ENCODE assay signal across 19 mouse cellular contexts in the genomic region with DNA sequence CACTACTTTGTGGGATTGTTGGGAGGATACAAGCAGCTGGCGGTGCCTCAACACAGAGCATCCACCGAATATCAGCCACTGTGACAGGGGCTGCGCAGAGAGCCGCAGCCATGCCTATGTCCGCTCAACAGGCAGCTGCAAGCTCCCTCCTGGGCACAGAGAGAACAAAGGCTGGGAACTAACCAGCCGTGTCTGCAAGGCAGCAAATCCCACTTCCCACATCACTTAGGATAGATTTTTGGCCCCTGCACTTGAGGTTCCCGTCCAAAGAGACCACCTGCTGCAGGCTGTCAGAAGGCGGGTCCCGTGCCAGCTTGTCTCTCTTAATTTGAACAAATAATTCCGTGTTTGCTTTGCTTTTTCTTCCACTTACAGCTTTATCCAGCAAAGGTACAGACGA.
A peak's percentile ranks its signal among the peaks of the same experiment; 100 is the strongest.
DNase-seq lines count a peak whose midpoint lies in the region; ATAC-seq and TF ChIP-seq lines count a peak whose summit lies in the region.
"Had no signal": no experiment of that assay in that cellular context is flagged by ENCODE, and none has a peak within 500 bp of the region (broad histone marks: within the 10 kb centered on the region; RNA-seq: fewer than 3 reads in every experiment).

No protein-coding gene starts in this region.

- no peaks in the 10 kb centered on the region for H3K36me3 ChIP-seq in forebrain, embryonic 15.5 days
- H3K36me3 ChIP-seq in forebrain, embryonic 12.5 days (replicated peaks), result no peaks in the 10 kb centered on the region
- no peaks in the 10 kb centered on the region for H3K36me3 ChIP-seq in kidney, embryonic 15.5 days
- H3K36me3 ChIP-seq in kidney, adult 2 months (ENCODE audit: control insufficient read depth, insufficient read depth, low read length), result no peaks in the 10 kb centered on the region
- no peaks in the 10 kb centered on the region for H3K36me3 ChIP-seq in midbrain, embryonic 11.5 days (ENCODE audit: control insufficient read depth, insufficient read depth, low read length)
- H3K36me3 ChIP-seq in midbrain, embryonic 15.5 days (replicated peaks), result no peaks in the 10 kb centered on the region
- H3K36me3 ChIP-seq in midbrain, postnatal 0 days (ENCODE audit: insufficient read depth, low read length), result no peaks in the 10 kb centered on the region
- H3K36me3 ChIP-seq: embryonic facial prominence, embryonic 12.5 days; heart, embryonic 15.5 days; hindbrain, embryonic 13.5 days; limb, embryonic 12.5 days; liver, embryonic 13.5 days; neural tube, embryonic 15.5 days had no signal

- no peak for DNase-seq in kidney, adult 2 months
- DNase-seq in midbrain, embryonic 11.5 days (ENCODE audit: low spot score, missing footprints), result no peak
- DNase-seq in midbrain, postnatal 0 days (ENCODE audit: low spot score), result peak; percentile 65
- no peak for DNase-seq in cerebellum, adult 18-20 months
- DNase-seq: heart, adult 2 months; kidney, postnatal 4 days; liver, embryonic 13.5 days; thymus, postnatal 25 days had no signal

- H3K9ac ChIP-seq in forebrain, embryonic 15.5 days (replicated peaks), result no peak overlapping the region
- no peak overlapping the region for H3K9ac ChIP-seq in forebrain, embryonic 12.5 days
- no peak overlapping the region for H3K9ac ChIP-seq in kidney, embryonic 15.5 days
- H3K9ac ChIP-seq in midbrain, embryonic 11.5 days (ENCODE audit: low read length), result no peak overlapping the region
- no peak overlapping the region for H3K9ac ChIP-seq in midbrain, embryonic 15.5 days
- no peak overlapping the region for H3K9ac ChIP-seq in midbrain, postnatal 0 days (replicated peaks; ENCODE audit: low read length, poor library complexity, severe bottlenecking)
- H3K9ac ChIP-seq: embryonic facial prominence, embryonic 12.5 days; heart, embryonic 15.5 days; hindbrain, embryonic 13.5 days; limb, embryonic 12.5 days; liver, embryonic 13.5 days; neural tube, embryonic 15.5 days had no signal

- TF ChIP-seq CTCF in kidney, adult 2 months (conservative IDR thresholded peaks at IDR 0.05; ENCODE audit: insufficient read depth, insufficient read length, low read depth, low read length), result no peak
- TF ChIP-seq CTCF in midbrain, postnatal 0 days (IDR thresholded peaks at IDR 0.05), result no peak

- H3K9me3 ChIP-seq in forebrain, embryonic 15.5 days, result no peaks in the 10 kb centered on the region
- no peaks in the 10 kb centered on the region for H3K9me3 ChIP-seq in forebrain, embryonic 12.5 days
- H3K9me3 ChIP-seq in kidney, embryonic 15.5 days (replicated peaks), result no peaks in the 10 kb centered on the region
- no peaks in the 10 kb centered on the region for H3K9me3 ChIP-seq in midbrain, embryonic 11.5 days (ENCODE audit: control insufficient read depth, low read length)
- no peaks in the 10 kb centered on the region for H3K9me3 ChIP-seq in midbrain, embryonic 15.5 days
- H3K9me3 ChIP-seq in midbrain, postnatal 0 days (ENCODE audit: low read length), result no peaks in the 10 kb centered on the region
- H3K9me3 ChIP-seq: embryonic facial prominence, embryonic 12.5 days; heart, embryonic 15.5 days; hindbrain, embryonic 13.5 days; limb, embryonic 12.5 days; liver, embryonic 13.5 days; neural tube, embryonic 15.5 days had no signal

- peaks cover 6% of the 10 kb centered on the region; the same call in 1 of the 2 replicates for H3K27me3 ChIP-seq in forebrain, embryonic 15.5 days
- H3K27me3 ChIP-seq in forebrain, embryonic 12.5 days, result peaks cover 45% of the 10 kb centered on the region
- no peaks in the 10 kb centered on the region for H3K27me3 ChIP-seq in kidney, embryonic 15.5 days
- H3K27me3 ChIP-seq in kidney, adult 2 months (replicated peaks; ENCODE audit: control insufficient read depth, insufficient read depth, low read length), result no peaks in the 10 kb centered on the region
- peaks cover 11% of the 10 kb centered on the region; the same call in 1 of the 2 replicates for H3K27me3 ChIP-seq in midbrain, embryonic 11.5 days (ENCODE audit: control insufficient read depth, insufficient read depth, low read length)
- peaks cover 9% of the 10 kb centered on the region; the same call in 1 of the 2 replicates for H3K27me3 ChIP-seq in midbrain, embryonic 15.5 days (replicated peaks)
- H3K27me3 ChIP-seq in midbrain, postnatal 0 days (ENCODE audit: insufficient read depth, low read length), result no peaks in the 10 kb centered on the region
- H3K27me3 ChIP-seq: embryonic facial prominence, embryonic 12.5 days; heart, embryonic 15.5 days; limb, embryonic 12.5 days; liver, embryonic 13.5 days; neural tube, embryonic 15.5 days had no signal

- 20% methylated on average over 11 of the region's 11 CpGs for WGBS in forebrain, embryonic 15.5 days
- 40% methylated on average over 11 of the region's 11 CpGs for WGBS in forebrain, embryonic 12.5 days
- WGBS in kidney, embryonic 15.5 days, result 64% methylated on average over 11 of the region's 11 CpGs
- WGBS in kidney, adult 2 months, result 48% methylated on average over 11 of the region's 11 CpGs
- WGBS in midbrain, embryonic 11.5 days, result 27% methylated on average over 11 of the region's 11 CpGs
- 16% methylated on average over 11 of the region's 11 CpGs for WGBS in midbrain, embryonic 15.5 days
- WGBS in midbrain, postnatal 0 days, result 13% methylated on average over 11 of the region's 11 CpGs

- peaks cover 13% of the 10 kb centered on the region for H3K4me1 ChIP-seq in forebrain, embryonic 15.5 days
- H3K4me1 ChIP-seq in forebrain, embryonic 12.5 days, result peaks cover 7% of the 10 kb centered on the region
- peaks cover 10% of the 10 kb centered on the region; the same call in 1 of the 2 replicates for H3K4me1 ChIP-seq in kidney, embryonic 15.5 days
- H3K4me1 ChIP-seq in kidney, adult 2 months (ENCODE audit: control insufficient read depth, insufficient read depth, low read length), result no peaks in the 10 kb centered on the region
- no peaks in the 10 kb centered on the region for H3K4me1 ChIP-seq in midbrain, embryonic 11.5 days (ENCODE audit: control insufficient read depth, insufficient read depth, low read length)
- peaks cover 4% of the 10 kb centered on the region; the same call in 1 of the 2 replicates for H3K4me1 ChIP-seq in midbrain, embryonic 15.5 days
- no peaks in the 10 kb centered on the region for H3K4me1 ChIP-seq in midbrain, postnatal 0 days (ENCODE audit: insufficient read depth, low read length)
- H3K4me1 ChIP-seq: heart, embryonic 15.5 days; hindbrain, embryonic 13.5 days; liver, embryonic 13.5 days had no signal

- H3K27ac ChIP-seq in forebrain, embryonic 15.5 days (replicated peaks), result peak overlapping the region; percentile 55
- no peak overlapping the region for H3K27ac ChIP-seq in forebrain, embryonic 12.5 days
- peak overlapping the region; percentile 64 for H3K27ac ChIP-seq in kidney, embryonic 15.5 days
- no peak overlapping the region for H3K27ac ChIP-seq in kidney, adult 2 months (ENCODE audit: insufficient read depth, low read depth, low read length)
- H3K27ac ChIP-seq in midbrain, embryonic 11.5 days (ENCODE audit: low read depth, low read length), result no peak overlapping the region
- H3K27ac ChIP-seq in midbrain, embryonic 15.5 days, result no peak overlapping the region
- H3K27ac ChIP-seq in midbrain, postnatal 0 days (ENCODE audit: low read depth, low read length), result no peak overlapping the region
- H3K27ac ChIP-seq: embryonic facial prominence, embryonic 12.5 days; heart, adult 2 months; heart, embryonic 15.5 days; hindbrain, embryonic 13.5 days; limb, embryonic 12.5 days; liver, embryonic 13.5 days; neural tube, embryonic 15.5 days had no signal

- peak; percentile 69 for ATAC-seq in forebrain, embryonic 15.5 days (replicated peaks)
- no peak for ATAC-seq in forebrain, embryonic 12.5 days (ENCODE audit: low FRiP score)
- ATAC-seq in kidney, embryonic 15.5 days (replicated peaks; ENCODE audit: low FRiP score), result 0 out of 2 replicates have a peak, but pooled peaks have one; percentile 43
- ATAC-seq in midbrain, embryonic 11.5 days (ENCODE audit: low FRiP score), result peak; percentile 64; the same call in 1 of the 2 replicates
- ATAC-seq in midbrain, embryonic 15.5 days (replicated peaks), result no peak
- no peak for ATAC-seq in midbrain, postnatal 0 days (ENCODE audit: low FRiP score)
- ATAC-seq: intestine, postnatal 0 days had no signal

- TF ChIP-seq POLR2A in kidney, adult 2 months (IDR thresholded peaks at IDR 0.05; ENCODE audit: low read depth, low read length), result no peak

- no peak overlapping the region for H3K4me3 ChIP-seq in forebrain, embryonic 15.5 days
- no peak overlapping the region for H3K4me3 ChIP-seq in forebrain, embryonic 12.5 days (replicated peaks)
- H3K4me3 ChIP-seq in kidney, embryonic 15.5 days (replicated peaks), result no peak overlapping the region
- no peak overlapping the region for H3K4me3 ChIP-seq in kidney, adult 2 months (ENCODE audit: insufficient read depth, low read depth, low read length)
- no peak overlapping the region for H3K4me3 ChIP-seq in midbrain, embryonic 11.5 days (ENCODE audit: low read depth, low read length)
- H3K4me3 ChIP-seq in midbrain, embryonic 15.5 days, result no peak overlapping the region
- no peak overlapping the region for H3K4me3 ChIP-seq in midbrain, postnatal 0 days (ENCODE audit: low read depth, low read length)
- H3K4me3 ChIP-seq: embryonic facial prominence, embryonic 12.5 days; heart, adult 2 months; heart, embryonic 15.5 days; hindbrain, embryonic 13.5 days; limb, embryonic 12.5 days; liver, embryonic 13.5 days; myocyte; neural tube, embryonic 15.5 days had no signal

- H3K4me2 ChIP-seq in forebrain, embryonic 15.5 days (replicated peaks), result no peak overlapping the region
- no peak overlapping the region for H3K4me2 ChIP-seq in forebrain, embryonic 12.5 days
- H3K4me2 ChIP-seq in kidney, embryonic 15.5 days, result no peak overlapping the region
- no peak overlapping the region for H3K4me2 ChIP-seq in midbrain, embryonic 11.5 days
- no peak overlapping the region for H3K4me2 ChIP-seq in midbrain, embryonic 15.5 days
- H3K4me2 ChIP-seq in midbrain, postnatal 0 days (ENCODE audit: low read depth, low read length, poor library complexity, severe bottlenecking), result no peak overlapping the region
- H3K4me2 ChIP-seq: embryonic facial prominence, embryonic 12.5 days; heart, embryonic 15.5 days; hindbrain, embryonic 13.5 days; limb, embryonic 12.5 days; liver, embryonic 13.5 days; neural tube, embryonic 15.5 days had no signal

Comparison
In these comparisons a context has a peak if more than half of its experiments do, and no peak if none do; other contexts are left out.
1. ATAC-seq: peak in forebrain, embryonic 15.5 days (single experiment), kidney, embryonic 15.5 days (single experiment) and midbrain, embryonic 11.5 days (single experiment); none in forebrain, embryonic 12.5 days (single experiment), midbrain, embryonic 15.5 days (single experiment) and midbrain, postnatal 0 days (single experiment).
2. H3K27ac ChIP-seq: peak in forebrain, embryonic 15.5 days (single experiment) and kidney, embryonic 15.5 days (single experiment); none in forebrain, embryonic 12.5 days (single experiment), kidney, adult 2 months (single experiment), midbrain, embryonic 11.5 days (single experiment), midbrain, embryonic 15.5 days (single experiment) and midbrain, postnatal 0 days (single experiment).